Mouse (Mus musculus) G1E (cell line): ENCODE results near the gene Dcpp1. TPM values are rescaled to one million over a fixed set of nuclear protein-coding genes. Genes with fewer than 3 reads are reported as not detected.

Experiments used
- ATAC-seq: 2 replicates; pipeline ENCODE4 v1.8.0; 2016; ENCODE audit warnings: mild to moderate bottlenecking; ENCODE audit not compliant: insufficient number of reproducible peaks, poor library complexity, low FRiP score, severe bottlenecking; ENCODE audit errors: extremely low read depth
- DNase-seq: peaks from one replicate; pipeline ENCODE4 v3.0.0; 2012; ENCODE audit warnings: low spot score
- H3K27me3 ChIP-seq: 2 replicates; pipeline ENCODE4 v1.6.1; 2012; ENCODE audit warnings: mild to moderate bottlenecking, low read length, inconsistent platforms; ENCODE audit not compliant: insufficient read depth
- H3K36me3 ChIP-seq: replicated peaks from 2 replicates; pipeline ENCODE3; 2012; ENCODE audit warnings: mild to moderate bottlenecking, inconsistent platforms
- H3K4me1 ChIP-seq: 2 replicates; pipeline ENCODE4 v1.6.1; 2012; ENCODE audit warnings: low read depth, low read length, inconsistent platforms, mixed read lengths; ENCODE audit not compliant: insufficient read depth
- H3K4me3 ChIP-seq: 2 replicates; pipeline ENCODE4 v1.5.1; 2012; ENCODE audit warnings: low read depth, mild to moderate bottlenecking, inconsistent platforms, low read length, moderate library complexity, mixed read lengths
- H3K9me3 ChIP-seq: replicated peaks from 2 replicates; pipeline ENCODE4 v1.6.1; 2012; ENCODE audit warnings: inconsistent platforms
- CTCF ChIP-seq: IDR thresholded peaks from 2 replicates; pipeline ENCODE4 v1.5.1; 2012; ENCODE audit warnings: low read depth, low read length, inconsistent platforms, mixed read lengths
- GATA1 ChIP-seq: IDR thresholded peaks from 2 replicates; pipeline ENCODE4 v1.6.1; 2012; ENCODE audit warnings: borderline replicate concordance, low read length, inconsistent platforms, mixed read lengths
- GATA2 ChIP-seq: IDR thresholded peaks from 2 replicates; pipeline ENCODE4 v1.6.1; 2012; ENCODE audit warnings: low read depth, low read length, inconsistent platforms, borderline replicate concordance
- POLR2AphosphoS5 ChIP-seq: IDR thresholded peaks from 2 replicates; pipeline ENCODE4 v1.6.1; 2012; ENCODE audit warnings: low read depth, low read length, inconsistent platforms; ENCODE audit not compliant: insufficient replicate concordance
- TAL1 ChIP-seq: conservative IDR thresholded peaks from 2 replicates; pipeline ENCODE4 v1.6.1; 2012; ENCODE audit warnings: low read depth, low read length, inconsistent platforms, mixed read lengths
- polyA plus RNA-seq: library from polyadenylated mRNA; stranded (reverse); fragments of >175 nt; gene quantifications from 2 replicates; pipeline ENCODE4 v1.2.3, GENCODE M21; 2012
- total RNA-seq, 2 experiments: library from RNA; stranded (forward) in 1 of 2; stranded (reverse) in 1 of 2; fragments of 200-1000 nt in 1 of 2; fragments of >200 nt in 1 of 2; fragmentation: Nextera tagmentation in 1 of 2; gene quantifications; 2 replicates each; pipeline ENCODE4 v1.2.3; 2014 to 2017

Dcpp1 gene
- total and polyA plus RNA-seq, 3 experiments, result not detected

DNA sequence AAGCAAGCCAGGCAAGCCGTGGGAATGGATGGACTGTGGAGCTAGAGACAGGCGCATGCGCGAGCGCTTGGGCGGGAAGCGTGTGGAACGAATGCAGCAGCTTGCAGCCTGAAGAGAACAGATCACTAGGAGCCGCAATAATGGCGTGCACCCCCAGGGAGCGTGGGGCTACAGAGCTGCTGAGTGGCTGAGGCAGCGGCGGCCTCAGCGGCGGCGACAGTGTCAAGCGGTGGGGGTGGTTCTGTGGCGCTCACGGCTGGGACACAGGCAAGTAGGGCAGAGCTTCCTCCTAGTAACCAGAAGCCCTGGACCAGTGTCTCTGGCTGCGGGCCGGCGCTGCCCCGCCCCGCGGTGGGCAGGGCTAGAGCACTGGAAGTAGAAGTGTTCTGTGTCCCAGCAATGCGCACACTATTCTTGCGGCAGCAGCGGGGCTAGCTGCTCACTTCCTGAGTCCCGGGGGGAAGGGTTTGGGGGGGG lies 43.9 kb downstream of the Dcpp1 start:
- Histone ChIP-seq H3K4me1 (peaks cover 10% of the 10 kb centered on the region), H3K36me3 (no peaks in the 10 kb centered on the region), H3K4me3 (peak overlapping the region; percentile 72), H3K9me3 (no peaks in the 10 kb centered on the region), H3K27me3 (peaks cover 13% of the 10 kb centered on the region)
- TF ChIP-seq GATA1 (no peak), POLR2AphosphoS5 (no peak), CTCF (no peak), GATA2 (no peak), TAL1 (no peak)
- ATAC-seq (peak; percentile 85), DNase-seq (peak; percentile 41)

- DNase-seq (peak; percentile 5), ATAC-seq (peak; percentile 47; the same call in 1 of the 2 replicates)
Measured at GRCm38 (mm10) chr17:23925090-23925493, 44.4 kb downstream of the Dcpp1 start.

DNA sequence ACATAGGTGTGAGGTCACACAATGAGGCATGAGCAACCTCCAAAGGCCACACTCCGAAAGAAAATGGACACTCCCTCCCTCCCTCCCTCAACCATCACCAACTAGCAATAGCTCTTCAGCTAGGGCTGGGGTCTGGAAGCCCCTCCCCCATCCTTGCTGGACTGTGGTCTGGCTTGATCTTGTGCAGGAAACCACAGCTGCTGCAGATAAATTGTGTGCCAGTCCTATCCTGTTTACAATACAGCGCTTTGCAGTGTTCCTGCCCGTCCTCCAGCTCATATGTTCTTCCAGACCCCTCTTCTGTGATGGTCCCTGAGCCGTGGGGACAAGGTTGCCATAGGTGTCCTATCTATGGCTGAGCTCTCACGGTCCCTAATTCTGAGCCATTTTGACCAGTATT lies 50.5 kb downstream of the Dcpp1 start:
- no peaks in the 10 kb centered on the region for H3K9me3 ChIP-seq
- no peak for ATAC-seq
- no peaks in the 10 kb centered on the region for H3K36me3 ChIP-seq
- DNase-seq, result no peak
- peaks cover 5% of the 10 kb centered on the region for H3K27me3 ChIP-seq
- TF ChIP-seq POLR2AphosphoS5 (no peak), GATA2 (no peak)
- H3K4me3 ChIP-seq, result no peak overlapping the region
- H3K4me1 ChIP-seq, result no peaks in the 10 kb centered on the region

More at GRCm38 (mm10) chr17:23925090-23925493, 44.4 kb downstream of the Dcpp1 start:
- peaks cover 10% of the 10 kb centered on the region for H3K4me1 ChIP-seq
- H3K4me3 ChIP-seq, result peak overlapping the region; percentile 72
- no peak for TF ChIP-seq CTCF
- no peak for TF ChIP-seq POLR2AphosphoS5
- TF ChIP-seq TAL1, result no peak
- no peak for TF ChIP-seq GATA2
- no peak for TF ChIP-seq GATA1
- H3K27me3 ChIP-seq, result peaks cover 14% of the 10 kb centered on the region
- no peaks in the 10 kb centered on the region for H3K36me3 ChIP-seq
- no peaks in the 10 kb centered on the region for H3K9me3 ChIP-seq

Other genes starting within 250 kb of the Dcpp1 start
Only the 20 nearest of the 27 such genes appear.
- gene 1520401A03Rik, start 158.1 kb upstream of the Dcpp1 start, total RNA-seq (2014; fragmentation: Nextera tagmentation), result not detected in 2 replicates
- gene 1520401A03Rik, start 158.1 kb upstream of the Dcpp1 start, total RNA-seq (2017), result 0.05 TPM in 1 of 2 replicates, not detected in the other
- gene 1520401A03Rik, start 158.1 kb upstream of the Dcpp1 start, polyA plus RNA-seq, result 0.02 TPM in 1 of 2 replicates, not detected in the other
- gene Pkmyt1, start 154.5 kb upstream of the Dcpp1 start, total RNA-seq (2014; fragmentation: Nextera tagmentation), result 33.5 and 41.1 TPM in 2 replicates
- 10.8 and 12.9 TPM in 2 replicates for gene Pkmyt1, start 154.5 kb upstream of the Dcpp1 start, total RNA-seq (2017)
- gene Pkmyt1, start 154.5 kb upstream of the Dcpp1 start, polyA plus RNA-seq, result 125 and 147 TPM in 2 replicates
- 0.39 and 1.9 TPM in 2 replicates for gene Paqr4, start 140.0 kb upstream of the Dcpp1 start, total RNA-seq (2014; fragmentation: Nextera tagmentation)
- gene Paqr4, start 140.0 kb upstream of the Dcpp1 start, total RNA-seq (2017), result 2.6 and 3.2 TPM in 2 replicates
- gene Paqr4, start 140.0 kb upstream of the Dcpp1 start, polyA plus RNA-seq, result 2.3 and 3.5 TPM in 2 replicates
- not detected in 2 replicates for gene Kremen2, start 135.0 kb upstream of the Dcpp1 start, total RNA-seq (2014; fragmentation: Nextera tagmentation)
- 0.05 and 0.29 TPM in 2 replicates for gene Kremen2, start 135.0 kb upstream of the Dcpp1 start, total RNA-seq (2017)
- gene Kremen2, start 135.0 kb upstream of the Dcpp1 start, polyA plus RNA-seq, result 1.2 and 1.4 TPM in 2 replicates
- 11.9 and 14.1 TPM in 2 replicates for gene Flywch1, start 109.3 kb upstream of the Dcpp1 start, total RNA-seq (2014; fragmentation: Nextera tagmentation)
- gene Flywch1, start 109.3 kb upstream of the Dcpp1 start, total RNA-seq (2017), result 18.2 and 22.3 TPM in 2 replicates
- 42.7 and 44.6 TPM in 2 replicates for gene Flywch1, start 109.3 kb upstream of the Dcpp1 start, polyA plus RNA-seq
- not detected in 2 replicates for gene Flywch2, start 94.8 kb upstream of the Dcpp1 start, total RNA-seq (2014; fragmentation: Nextera tagmentation)
- 0.12 TPM in 1 of 2 replicates, not detected in the other for gene Flywch2, start 94.8 kb upstream of the Dcpp1 start, total RNA-seq (2017)
- not detected in 2 replicates for gene Flywch2, start 94.8 kb upstream of the Dcpp1 start, polyA plus RNA-seq
- gene Srrm2, start 90.3 kb upstream of the Dcpp1 start, total RNA-seq (2014; fragmentation: Nextera tagmentation), result 1,039 and 1,150 TPM in 2 replicates
- 66.6 and 86.7 TPM in 2 replicates for gene Srrm2, start 90.3 kb upstream of the Dcpp1 start, total RNA-seq (2017)
- gene Srrm2, start 90.3 kb upstream of the Dcpp1 start, polyA plus RNA-seq, result 141 and 329 TPM in 2 replicates
- gene Elob, start 51.7 kb upstream of the Dcpp1 start, total RNA-seq (2014; fragmentation: Nextera tagmentation), result 452 and 468 TPM in 2 replicates
- gene Elob, start 51.7 kb upstream of the Dcpp1 start, total RNA-seq (2017), result 171 and 225 TPM in 2 replicates
- gene Elob, start 51.7 kb upstream of the Dcpp1 start, polyA plus RNA-seq, result 658 and 984 TPM in 2 replicates
- gene Prss33, start 44.8 kb upstream of the Dcpp1 start, total RNA-seq (2014; fragmentation: Nextera tagmentation), result not detected in 2 replicates
- gene Prss33, start 44.8 kb upstream of the Dcpp1 start, total RNA-seq (2017), result 0.11 TPM in 1 of 2 replicates, not detected in the other
- not detected in 2 replicates for gene Prss33, start 44.8 kb upstream of the Dcpp1 start, polyA plus RNA-seq
- not detected in 2 replicates for gene Prss32, start 37.0 kb upstream of the Dcpp1 start, total RNA-seq (2014; fragmentation: Nextera tagmentation)
- gene Prss32, start 37.0 kb upstream of the Dcpp1 start, total RNA-seq (2017), result 0.05 TPM in 1 of 2 replicates, not detected in the other
- gene Prss32, start 37.0 kb upstream of the Dcpp1 start, polyA plus RNA-seq, result not detected in 2 replicates
- not detected in 2 replicates for gene Prss41, start 36.7 kb upstream of the Dcpp1 start, total RNA-seq (2014; fragmentation: Nextera tagmentation)
- gene Prss41, start 36.7 kb upstream of the Dcpp1 start, total RNA-seq (2017), result not detected in 2 replicates
- not detected in 2 replicates for gene Prss41, start 36.7 kb upstream of the Dcpp1 start, polyA plus RNA-seq
- not detected in 2 replicates for gene Prss21, start 12.8 kb upstream of the Dcpp1 start, total RNA-seq (2014; fragmentation: Nextera tagmentation)
- gene Prss21, start 12.8 kb upstream of the Dcpp1 start, total RNA-seq (2017), result not detected in 2 replicates
- gene Prss21, start 12.8 kb upstream of the Dcpp1 start, polyA plus RNA-seq, result not detected in 2 replicates
- gene Dcpp2, start within 50 bp of the Dcpp1 start, total RNA-seq (2014; fragmentation: Nextera tagmentation), result not detected in 2 replicates
- 0.22 TPM in 1 of 2 replicates, not detected in the other for gene Dcpp2, start within 50 bp of the Dcpp1 start, total RNA-seq (2017)
- not detected in 2 replicates for gene Dcpp2, start within 50 bp of the Dcpp1 start, polyA plus RNA-seq
- gene Dcpp3, start 36.6 kb downstream of the Dcpp1 start, total RNA-seq (2014; fragmentation: Nextera tagmentation), result not detected in 2 replicates
- gene Dcpp3, start 36.6 kb downstream of the Dcpp1 start, total RNA-seq (2017), result not detected in 2 replicates
- not detected in 2 replicates for gene Dcpp3, start 36.6 kb downstream of the Dcpp1 start, polyA plus RNA-seq
- not detected in 2 replicates for gene Sbp, start 60.8 kb downstream of the Dcpp1 start, total RNA-seq (2014; fragmentation: Nextera tagmentation)
- not detected in 2 replicates for gene Sbp, start 60.8 kb downstream of the Dcpp1 start, total RNA-seq (2017)
- gene Sbp, start 60.8 kb downstream of the Dcpp1 start, polyA plus RNA-seq, result not detected in 2 replicates
- gene Sbpl, start 74.4 kb downstream of the Dcpp1 start, total RNA-seq (2014; fragmentation: Nextera tagmentation), result not detected in 2 replicates
- gene Sbpl, start 74.4 kb downstream of the Dcpp1 start, total RNA-seq (2017), result not detected in 2 replicates
- gene Sbpl, start 74.4 kb downstream of the Dcpp1 start, polyA plus RNA-seq, result not detected in 2 replicates
- gene Prss30, start 99.7 kb downstream of the Dcpp1 start, total RNA-seq (2014; fragmentation: Nextera tagmentation), result not detected in 2 replicates
- gene Prss30, start 99.7 kb downstream of the Dcpp1 start, total RNA-seq (2017), result not detected in 2 replicates
- not detected in 2 replicates for gene Prss30, start 99.7 kb downstream of the Dcpp1 start, polyA plus RNA-seq
- gene Prss22, start 117.2 kb downstream of the Dcpp1 start, total RNA-seq (2014; fragmentation: Nextera tagmentation), result not detected in 2 replicates
- gene Prss22, start 117.2 kb downstream of the Dcpp1 start, total RNA-seq (2017), result not detected in 2 replicates
- gene Prss22, start 117.2 kb downstream of the Dcpp1 start, polyA plus RNA-seq, result not detected in 2 replicates
- not detected in 2 replicates for gene Prss27, start 157.3 kb downstream of the Dcpp1 start, total RNA-seq (2014; fragmentation: Nextera tagmentation)
- not detected in 2 replicates for gene Prss27, start 157.3 kb downstream of the Dcpp1 start, total RNA-seq (2017)
- not detected in 2 replicates for gene Prss27, start 157.3 kb downstream of the Dcpp1 start, polyA plus RNA-seq
- gene Kctd5, start 192.6 kb downstream of the Dcpp1 start, total RNA-seq (2014; fragmentation: Nextera tagmentation), result 16.9 and 17.1 TPM in 2 replicates
- 15.9 and 16.7 TPM in 2 replicates for gene Kctd5, start 192.6 kb downstream of the Dcpp1 start, total RNA-seq (2017)
- 17.3 and 23.4 TPM in 2 replicates for gene Kctd5, start 192.6 kb downstream of the Dcpp1 start, polyA plus RNA-seq